Mouse (Mus musculus): ENCODE measurements around the gene Rapgef2. TPM values are rescaled to one million over a fixed set of nuclear protein-coding genes. Genes with fewer than 3 reads are reported as not detected.

Gene Rapgef2
- total RNA-seq, 2 experiments from 2014 or later: 2.1 to 4.2 TPM

DNA sequence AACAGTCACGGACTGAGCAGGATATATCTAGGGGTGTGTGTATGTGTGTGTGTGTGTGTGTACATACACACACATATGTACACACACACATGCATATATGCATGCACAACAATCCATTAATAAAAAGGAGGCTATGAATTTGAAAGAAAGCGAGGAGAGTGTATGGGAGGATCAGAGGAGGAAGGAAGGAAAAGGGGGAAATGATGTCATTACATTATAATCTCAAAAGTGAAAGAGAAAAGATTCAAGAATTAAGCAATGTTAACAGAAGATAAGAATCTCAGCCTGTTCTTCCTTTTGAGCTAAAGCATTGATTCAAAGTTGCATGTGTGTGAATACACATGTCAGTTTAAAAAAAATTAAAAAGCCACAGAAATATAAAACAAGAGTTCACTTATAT is 158.5 kb downstream of the Rapgef2 start:
- no peak for ATAC-seq (replicated peaks; ENCODE audit: low FRiP score, poor library complexity, severe bottlenecking)

- no peak for ATAC-seq (replicated peaks; ENCODE audit: low FRiP score, poor library complexity, severe bottlenecking)
These were observed 159.5 kb downstream of the Rapgef2 start for GRCm38 (mm10) chr3:79126857-79127256.

- ATAC-seq (replicated peaks; ENCODE audit: low FRiP score, poor library complexity, severe bottlenecking): no peak
These were observed 164.9 kb downstream of the Rapgef2 start for GRCm38 (mm10) chr3:79121391-79121790.

DNA sequence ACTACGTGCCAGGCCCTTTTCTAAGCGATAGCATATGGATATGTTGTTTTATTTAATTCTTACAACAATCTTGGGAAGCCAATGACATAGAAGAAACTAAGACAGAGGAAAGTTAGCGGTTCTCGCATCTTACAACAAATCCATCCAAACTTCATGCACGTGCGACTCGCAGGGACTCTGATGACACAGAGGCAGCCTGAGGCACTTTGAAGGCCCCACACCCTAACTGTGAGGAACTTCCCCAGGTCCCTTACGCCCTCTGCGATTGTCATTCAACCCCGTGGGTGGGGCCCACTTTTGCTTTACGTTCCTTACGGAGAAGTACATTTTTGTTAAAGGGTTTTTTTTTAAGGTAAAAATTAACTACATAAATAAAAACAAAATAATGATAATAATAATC is 166.3 kb downstream of the Rapgef2 start:
- ATAC-seq (replicated peaks; ENCODE audit: low FRiP score, poor library complexity, severe bottlenecking): no peak

DNA sequence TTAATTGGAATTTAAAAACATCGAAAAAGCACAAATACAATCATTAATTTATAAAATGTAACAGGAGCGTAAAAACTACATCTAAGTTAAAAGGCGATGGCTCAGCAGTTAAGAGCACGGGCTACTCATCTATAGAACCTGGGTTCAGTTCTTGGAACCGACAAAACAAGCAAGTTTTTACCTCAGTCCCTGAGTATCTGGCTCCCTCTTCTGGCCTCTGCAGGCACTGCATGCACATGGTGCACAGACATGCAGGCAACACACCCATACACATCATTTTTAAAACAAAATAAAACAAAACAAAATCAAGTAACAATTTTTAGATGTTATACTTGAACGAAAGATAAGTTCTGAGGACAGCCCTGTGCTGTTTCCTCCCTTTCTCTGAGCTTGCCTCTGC is 176.2 kb downstream of the Rapgef2 start:
- ATAC-seq (replicated peaks; ENCODE audit: low FRiP score, poor library complexity, severe bottlenecking): no peak

- no peak for ATAC-seq (replicated peaks; ENCODE audit: low FRiP score, poor library complexity, severe bottlenecking)
These were observed 178.1 kb downstream of the Rapgef2 start for GRCm38 (mm10) chr3:79108246-79108645.

GRCm38 (mm10) chr3:79106360-79106759 is 180.0 kb downstream of the Rapgef2 start:
- no peak for ATAC-seq (replicated peaks; ENCODE audit: low FRiP score, poor library complexity, severe bottlenecking)

DNA sequence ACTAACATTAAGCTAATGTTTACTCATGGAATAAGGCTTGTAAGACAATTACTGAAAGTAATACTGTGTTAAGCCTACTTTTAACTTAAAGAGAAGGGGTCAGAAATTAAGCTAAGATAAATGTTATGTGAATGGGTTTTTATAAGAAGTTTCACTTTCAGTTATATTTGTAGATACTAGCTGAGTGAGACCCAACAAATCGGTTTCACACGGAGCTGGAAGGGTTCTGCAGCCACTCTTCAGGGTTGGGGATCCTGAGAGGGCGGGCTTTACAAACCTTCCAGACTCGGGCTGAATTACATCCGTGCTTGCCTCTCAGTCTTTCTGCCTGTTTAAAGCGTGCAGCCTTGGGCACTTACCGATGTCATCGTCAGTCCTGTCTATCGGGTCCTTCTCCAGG is 182.7 kb downstream of the Rapgef2 start:
- no peak for ATAC-seq (replicated peaks; ENCODE audit: low FRiP score, poor library complexity, severe bottlenecking)

DNA sequence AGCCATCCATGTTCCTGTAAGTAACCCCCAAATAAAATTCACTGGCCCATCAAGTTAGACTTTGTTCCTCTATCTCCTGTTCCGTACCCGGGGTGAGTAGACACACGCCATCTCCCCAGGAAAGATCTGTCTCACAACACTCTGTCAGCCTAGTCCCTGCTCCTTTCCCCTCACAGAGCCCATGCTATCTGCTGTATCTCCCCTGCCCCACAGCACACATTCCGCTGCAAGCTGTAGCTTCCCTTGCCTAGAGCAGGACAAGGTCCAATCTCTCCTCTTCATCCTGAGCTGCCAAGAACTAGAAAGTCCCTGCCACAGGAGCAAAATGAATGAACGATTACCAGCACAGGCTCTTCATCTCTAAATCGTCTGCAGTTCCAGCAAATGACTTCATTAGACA is 184.6 kb downstream of the Rapgef2 start:
- no peak for ATAC-seq (replicated peaks; ENCODE audit: low FRiP score, poor library complexity, severe bottlenecking)

DNA sequence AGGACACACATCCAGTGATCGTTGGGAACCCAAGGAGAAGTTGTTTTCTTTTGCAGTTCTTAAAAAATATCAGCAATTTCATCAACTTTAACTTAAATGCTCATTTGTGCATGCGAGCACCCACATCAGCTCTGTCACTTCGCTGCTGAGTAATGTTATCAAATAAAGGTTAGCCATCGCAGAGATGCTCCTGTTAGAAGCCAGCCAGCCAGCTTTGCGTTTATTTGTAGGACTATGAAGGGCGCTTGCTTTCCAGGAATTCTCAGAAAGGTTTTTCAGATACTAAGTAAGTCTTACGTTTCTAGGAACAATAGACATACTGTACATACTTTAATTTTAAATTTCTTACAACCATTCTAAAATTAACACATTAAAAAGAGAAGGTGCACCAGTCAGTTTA is 185.5 kb downstream of the Rapgef2 start:
- no peak for ATAC-seq (replicated peaks; ENCODE audit: low FRiP score, poor library complexity, severe bottlenecking)

DNA sequence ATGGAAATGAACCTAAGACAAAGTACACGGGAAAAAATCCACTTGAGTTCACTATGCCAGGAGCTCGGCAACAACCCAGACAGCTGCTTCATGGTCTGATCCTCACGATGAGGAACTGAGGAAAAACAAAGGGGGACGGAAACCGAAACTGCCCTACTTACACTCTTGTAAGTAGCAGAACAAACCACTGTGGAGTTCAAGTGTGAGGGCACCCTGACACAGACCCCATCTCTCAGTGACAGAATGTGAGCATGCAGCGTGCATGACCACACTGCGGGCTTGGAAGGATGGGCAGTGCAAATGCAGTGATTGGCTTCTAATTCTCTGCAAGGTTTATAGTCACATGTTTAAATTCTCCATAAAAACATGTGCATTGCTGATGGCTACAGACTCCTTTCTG is 197.2 kb downstream of the Rapgef2 start:
- ATAC-seq (replicated peaks; ENCODE audit: low FRiP score, poor library complexity, severe bottlenecking): no peak

DNA sequence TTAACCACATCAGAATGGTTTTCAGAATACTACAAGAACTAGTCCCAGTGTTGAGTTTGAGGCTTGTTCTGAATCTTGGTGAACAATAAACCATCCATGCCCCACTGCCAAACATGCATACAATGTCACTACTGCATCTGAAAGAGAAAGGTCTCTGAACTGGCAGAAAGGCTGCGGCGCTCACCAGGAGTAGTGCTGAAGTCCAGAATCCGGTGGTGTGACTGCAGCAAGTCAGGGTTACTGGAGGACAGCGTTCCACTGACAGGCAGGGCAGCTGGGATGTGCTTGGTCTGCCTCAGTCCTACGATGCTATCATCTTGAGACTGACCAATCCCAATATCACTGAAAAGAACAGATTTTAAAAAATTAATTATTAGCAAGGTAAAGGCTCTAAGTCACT is 197.9 kb downstream of the Rapgef2 start:
- no peak for ATAC-seq (replicated peaks; ENCODE audit: low FRiP score, poor library complexity, severe bottlenecking)

DNA sequence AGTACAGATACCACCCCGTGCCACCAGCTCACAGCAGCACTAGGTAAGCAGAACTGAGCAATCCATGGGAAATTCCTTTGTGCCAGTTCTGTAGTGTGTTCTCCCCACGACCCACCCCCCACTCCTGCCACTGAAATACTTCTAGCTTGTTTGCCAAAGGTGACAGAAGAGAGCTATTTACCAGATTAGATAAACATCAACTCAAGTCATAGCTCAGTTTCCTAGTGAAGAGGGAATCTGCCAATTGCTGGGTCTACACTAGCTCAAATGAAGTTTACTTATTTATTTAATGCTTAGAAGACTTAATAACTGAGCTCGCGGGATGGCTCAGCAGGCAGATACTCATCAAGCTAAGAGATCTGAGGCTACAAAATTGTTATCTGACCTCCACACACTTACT is 200.0 kb downstream of the Rapgef2 start:
- ATAC-seq (replicated peaks; ENCODE audit: low FRiP score, poor library complexity, severe bottlenecking): no peak

GRCm38 (mm10) chr3:79083881-79084280 is 202.4 kb downstream of the Rapgef2 start:
- no peak for ATAC-seq (replicated peaks; ENCODE audit: low FRiP score, poor library complexity, severe bottlenecking)

- ATAC-seq (replicated peaks; ENCODE audit: low FRiP score, poor library complexity, severe bottlenecking): no peak
These were observed 203.3 kb downstream of the Rapgef2 start for GRCm38 (mm10) chr3:79083030-79083429.

DNA sequence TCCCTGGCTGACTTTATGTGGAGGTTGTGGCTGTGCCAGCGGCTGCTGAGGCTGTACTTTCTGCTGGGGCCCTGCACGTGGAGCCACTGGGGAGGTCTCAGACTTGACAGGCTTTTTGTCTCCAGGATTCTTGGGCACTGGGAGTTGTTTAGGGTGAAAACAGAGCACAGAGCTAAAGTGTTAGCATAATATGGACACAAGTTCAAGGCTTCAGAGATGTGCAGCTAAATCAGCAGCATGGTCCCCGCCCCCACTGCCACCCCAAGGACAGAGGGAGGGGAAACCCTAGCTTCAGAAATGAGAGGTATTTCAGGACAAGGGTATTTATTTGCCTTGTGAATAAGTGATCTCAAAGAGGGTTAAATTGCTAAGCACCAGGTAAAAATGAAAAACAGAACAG is 207.2 kb downstream of the Rapgef2 start:
- ATAC-seq (replicated peaks; ENCODE audit: low FRiP score, poor library complexity, severe bottlenecking): no peak

DNA sequence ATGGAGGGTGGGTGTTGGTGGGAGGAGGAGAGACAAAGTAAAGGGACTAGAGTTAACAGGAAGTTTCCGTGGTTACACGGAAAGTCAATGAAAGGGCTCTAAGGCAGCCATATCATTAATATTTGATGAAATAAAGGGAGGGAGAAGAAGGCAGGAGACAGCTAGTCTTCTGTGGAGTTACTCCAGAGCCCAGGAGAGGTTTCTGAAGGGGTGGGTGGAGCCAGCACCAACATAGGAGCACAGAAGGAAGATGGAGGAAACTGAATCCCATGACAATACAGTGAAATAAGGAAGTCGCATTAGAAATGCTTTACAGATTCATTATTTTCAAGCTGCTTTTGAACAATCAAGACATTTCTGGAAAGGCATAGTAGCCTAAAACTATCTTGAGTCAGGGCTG is 211.3 kb downstream of the Rapgef2 start:
- no peak for ATAC-seq (replicated peaks; ENCODE audit: low FRiP score, poor library complexity, severe bottlenecking)

DNA sequence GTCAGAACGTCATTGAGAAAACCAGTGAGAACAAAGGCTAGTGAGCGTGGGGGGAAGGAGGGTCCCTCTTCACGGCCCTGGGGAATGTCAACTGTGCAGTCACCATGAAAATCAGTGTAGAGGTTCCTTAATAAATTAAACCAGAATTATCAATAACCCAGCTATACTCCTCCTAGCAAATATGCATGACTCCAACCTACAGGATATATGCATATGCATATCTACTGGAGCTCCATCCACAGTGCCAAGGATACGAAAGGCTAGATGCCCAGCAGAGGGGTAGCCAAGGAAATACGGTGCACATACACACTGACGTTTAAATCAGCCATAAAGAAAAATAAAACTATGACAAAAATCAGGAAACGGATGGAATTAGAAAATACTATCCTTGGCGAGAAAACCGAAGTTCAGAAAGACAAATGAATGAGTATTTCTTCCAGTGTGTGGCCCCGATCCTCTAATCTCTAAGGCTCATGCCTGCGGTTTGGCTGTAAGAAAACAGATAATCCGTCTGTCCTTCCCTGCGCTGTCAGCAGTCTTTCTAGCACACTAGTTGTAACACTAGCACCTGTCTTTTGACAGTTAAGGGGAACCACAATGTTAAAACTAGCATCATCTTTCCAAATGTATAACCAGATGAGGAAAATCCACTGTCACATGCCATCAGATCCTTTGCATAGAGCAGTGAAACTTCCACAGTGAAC is 212.6 kb downstream of the Rapgef2 start:
- no peak for ATAC-seq (replicated peaks; ENCODE audit: low FRiP score, poor library complexity, severe bottlenecking)

- no peak for ATAC-seq (replicated peaks; ENCODE audit: low FRiP score, poor library complexity, severe bottlenecking)
These were observed 214.8 kb downstream of the Rapgef2 start for GRCm38 (mm10) chr3:79071561-79071960.

DNA sequence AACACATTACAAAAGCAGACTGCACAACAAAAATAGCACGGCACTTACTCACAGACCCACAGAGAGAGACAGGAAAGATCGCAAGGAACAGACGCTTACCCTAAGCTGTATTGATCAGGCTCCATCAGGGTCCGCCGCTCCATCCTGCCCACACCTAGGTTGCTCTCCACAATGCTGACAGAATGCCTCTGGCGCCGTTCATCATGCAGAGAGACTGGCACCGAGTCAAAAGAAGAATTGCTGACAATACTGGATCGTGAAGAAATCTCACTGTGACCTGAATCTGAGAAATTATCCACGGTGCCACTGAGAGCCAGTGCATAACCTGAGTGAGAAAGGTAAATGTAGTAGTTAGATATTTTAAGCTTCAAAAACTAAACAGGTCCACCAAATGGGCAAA is 216.4 kb downstream of the Rapgef2 start:
- no peak for ATAC-seq (replicated peaks; ENCODE audit: low FRiP score, poor library complexity, severe bottlenecking)

DNA sequence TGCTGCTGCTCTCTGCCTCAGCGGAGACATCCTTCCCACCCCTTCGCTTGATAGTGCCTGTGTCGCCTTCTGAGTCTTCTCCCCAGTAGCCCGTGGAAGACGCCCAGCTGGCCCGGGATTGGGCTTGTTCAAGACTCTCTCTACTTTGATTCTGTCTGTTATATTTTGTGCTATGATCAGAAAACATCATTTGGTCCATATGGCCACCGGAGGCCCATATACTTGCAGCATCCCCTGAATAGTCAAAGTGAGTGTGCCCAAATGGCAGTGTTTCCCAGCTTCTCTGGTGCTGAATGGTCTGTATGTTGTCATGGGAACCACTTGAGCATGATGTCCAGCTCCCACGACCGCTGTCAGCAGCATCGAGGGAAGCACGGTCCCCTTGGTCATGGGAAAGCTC is 217.3 kb downstream of the Rapgef2 start:
- no peak for ATAC-seq (replicated peaks; ENCODE audit: low FRiP score, poor library complexity, severe bottlenecking)

DNA sequence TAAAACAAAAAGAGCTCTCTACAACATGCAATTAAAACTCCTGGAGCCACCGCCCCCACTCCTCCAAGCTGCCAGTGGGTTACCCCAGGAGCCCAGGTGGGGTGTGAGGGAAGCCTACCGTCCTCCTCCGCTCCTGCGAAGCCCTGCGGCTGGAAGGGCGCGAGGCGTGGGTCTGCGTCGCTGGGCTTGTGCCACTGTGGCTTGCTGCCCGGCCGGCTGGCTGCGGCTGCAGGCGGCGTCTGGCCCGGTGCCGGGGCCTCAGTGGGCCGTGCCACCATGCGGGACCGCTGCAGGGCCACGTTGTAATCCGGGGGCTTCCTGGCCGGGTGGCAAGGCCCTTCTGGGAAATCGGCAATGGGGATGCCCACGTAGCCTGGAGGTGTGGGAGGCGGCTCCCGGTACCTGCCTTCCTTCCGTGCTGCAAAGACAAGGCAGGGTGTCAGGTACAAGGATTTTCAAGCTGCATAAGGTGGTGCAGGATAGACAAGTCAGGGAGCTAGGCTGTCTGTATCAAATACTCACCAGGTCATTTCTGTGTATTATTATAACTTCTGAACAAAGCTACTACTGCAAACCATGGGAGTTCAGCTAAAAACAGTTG is 219.8 kb downstream of the Rapgef2 start:
- ATAC-seq (replicated peaks; ENCODE audit: low FRiP score, poor library complexity, severe bottlenecking): no peak
